Mouse (Mus musculus) liver, embryonic 11.5 days (tissue): ENCODE data around the gene Trim68. TPM values are rescaled to one million over a fixed set of nuclear protein-coding genes. Genes with fewer than 3 reads are reported as not detected.

ENCODE experiments used
- ATAC-seq: fragments of 200-750 bp; cut with Nextera tagmentation; replicated peaks from 2 replicates; pipeline ENCODE4 v1.8.0; 2017; ENCODE audit warnings: moderate number of reproducible peaks, mild to moderate bottlenecking, moderate TSS enrichment, moderate library complexity; ENCODE audit not compliant: low FRiP score
- DNase-seq: peaks from one replicate; pipeline ENCODE4 v3.0.0-alpha.2; 2017; ENCODE audit warnings: low spot score
- H3K27ac ChIP-seq: fragments of 300-500 bp; sonication (generic); 2 replicates; pipeline ENCODE4 v1.5.1; 2014; ENCODE audit warnings: mild to moderate bottlenecking, low read depth, low read length, control low read depth
- H3K27me3 ChIP-seq: fragments of 300-500 bp; sonication (generic); replicated peaks from 2 replicates; pipeline ENCODE4 v1.6.1; 2014; ENCODE audit warnings: low read length, mixed read lengths; ENCODE audit not compliant: control insufficient read depth, insufficient read depth
- H3K36me3 ChIP-seq: fragments of 300-500 bp; sonication (generic); 2 replicates; pipeline ENCODE4 v1.6.1; 2014; ENCODE audit warnings: mild to moderate bottlenecking, low read length, moderate library complexity, mixed read lengths; ENCODE audit not compliant: control insufficient read depth, insufficient read depth
- H3K4me1 ChIP-seq: fragments of 300-500 bp; sonication (generic); replicated peaks from 2 replicates; pipeline ENCODE4 v1.6.1; 2014; ENCODE audit warnings: low read length, mixed read lengths; ENCODE audit not compliant: control insufficient read depth, insufficient read depth
- H3K4me2 ChIP-seq: fragments of 300-500 bp; sonication (generic); 2 replicates; pipeline ENCODE4 v1.6.1; 2014; ENCODE audit warnings: mild to moderate bottlenecking, control low read depth, moderate library complexity
- H3K4me3 ChIP-seq: fragments of 300-500 bp; sonication (generic); 2 replicates; pipeline ENCODE4 v1.5.1; 2014; ENCODE audit warnings: low read depth, low read length, control low read depth
- H3K9ac ChIP-seq: fragments of 300-500 bp; sonication (generic); 2 replicates; pipeline ENCODE4 v1.6.1; 2014; ENCODE audit warnings: low read depth, low read length, control low read depth
- H3K9me3 ChIP-seq: fragments of 300-500 bp; sonication (generic); 2 replicates; pipeline ENCODE4 v1.6.1; 2016; ENCODE audit warnings: low read length, inconsistent platforms, mixed read lengths; ENCODE audit not compliant: control insufficient read depth
- WGBS: fragments of 180-500 bp; shearing (Covaris S2); extraction: QIAGEN DNeasy Blood & Tissue Kit; methylation state at CpG from one replicate; pipeline ENCODE4 v1.1.7; 2014; 5-methylcytosine and 5-hydroxymethylcytosine counted together
- polyA plus RNA-seq: library from polyadenylated mRNA; unstranded; fragments of >200 nt; fragmentation: Nextera tagmentation; extraction: Ambion mirVana; gene quantifications from 2 replicates; pipeline ENCODE4 v1.2.1, GENCODE M21; 2014

Trim68 gene
- 5.1 and 6.8 TPM in 2 replicates for polyA plus RNA-seq

GRCm38 (mm10) chr7:102686944-102687501 is at the start of gene Trim68:
Gene Trim68, minus strand, starts transcription at chr7:102687327.
- Histone ChIP-seq H3K4me3 (peak within 1 kb of the TSS; percentile 63), H3K4me1 (no peaks in the 10 kb centered on the region), H3K4me2 (peak within 1 kb of the TSS; percentile 80), H3K9me3 (no peaks in the 10 kb centered on the region), H3K9ac (peak within 1 kb of the TSS; percentile 71), H3K27ac (no peak within 1 kb of the TSS), H3K27me3 (no peaks in the 10 kb centered on the region), H3K36me3 (no peaks in the 10 kb centered on the region)
- ATAC-seq (peak; percentile 99), DNase-seq (peak; percentile 82)
- WGBS = under 1% methylated on average over 39 of the region's 40 CpGs

DNA sequence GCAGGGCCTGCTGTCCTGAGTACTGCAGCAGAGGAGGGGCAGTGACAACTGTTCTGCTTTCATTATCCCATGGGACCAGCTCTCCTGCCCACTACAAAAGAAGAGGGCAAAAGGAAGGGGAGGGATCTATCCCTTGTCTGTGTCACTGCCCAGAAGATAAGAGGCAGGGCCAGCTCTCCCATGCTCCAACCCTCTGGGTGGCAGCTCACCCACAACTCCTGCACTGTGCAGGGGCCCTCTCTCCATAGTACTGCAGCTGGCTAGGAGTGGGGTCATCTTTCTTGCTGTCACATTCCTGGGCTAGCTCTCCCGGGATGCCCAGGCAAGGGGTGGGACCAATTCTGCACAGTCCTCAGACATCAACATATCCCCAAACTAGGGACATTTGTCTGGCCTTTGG is 46.7 kb upstream of the Trim68 start:
- Histone ChIP-seq H3K4me2 (no peak overlapping the region), H3K27ac (no peak overlapping the region), H3K27me3 (no peaks in the 10 kb centered on the region), H3K4me1 (no peaks in the 10 kb centered on the region), H3K9me3 (no peaks in the 10 kb centered on the region), H3K4me3 (no peak overlapping the region), H3K9ac (no peak overlapping the region), H3K36me3 (no peaks in the 10 kb centered on the region)
- WGBS = 64% methylated on average over 1 of the region's 1 CpGs
- DNase-seq (no peak), ATAC-seq (no peak)

- no peak for DNase-seq
- Histone ChIP-seq H3K9ac (no peak within 1 kb of the TSS), H3K4me2 (no peak within 1 kb of the TSS), H3K4me1 (no peaks in the 10 kb centered on the region), H3K36me3 (no peaks in the 10 kb centered on the region), H3K4me3 (no peak within 1 kb of the TSS), H3K9me3 (no peaks in the 10 kb centered on the region), H3K27ac (no peak within 1 kb of the TSS), H3K27me3 (no peaks in the 10 kb centered on the region)
- ATAC-seq = no peak
These were observed 40.3 kb upstream of the Trim68 start, which contains the start of gene Olfr559 for GRCm38 (mm10) chr7:102727391-102727790. Gene Olfr559, minus strand, starts transcription at chr7:102727491.

DNA sequence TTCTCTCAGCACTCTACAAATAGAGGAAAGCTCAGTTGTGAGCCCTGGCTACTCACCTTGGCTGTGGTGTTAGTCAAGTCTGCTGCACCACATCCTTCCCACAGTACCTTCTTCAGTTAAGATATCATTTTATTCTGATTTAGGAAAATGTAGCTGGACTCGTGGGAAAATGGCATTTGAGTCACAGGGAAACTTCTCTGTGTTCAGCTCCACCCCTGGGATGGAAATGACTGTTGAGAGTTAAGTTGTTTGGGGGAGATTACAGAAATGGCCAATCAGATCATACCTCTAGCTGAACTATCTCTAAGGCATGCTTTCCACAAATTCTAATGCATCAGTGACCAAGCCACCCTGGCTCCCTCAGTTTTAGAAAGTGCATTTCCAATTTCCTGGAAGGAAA is 31.8 kb upstream of the Trim68 start, which contains the start of gene Olfr33:
TSS of gene Olfr33 (minus strand) at position 101 of the 400 bp plus-strand sequence.
- no peak for DNase-seq
- H3K4me2 ChIP-seq = no peak within 1 kb of the TSS
- H3K9me3 ChIP-seq = no peaks in the 10 kb centered on the region
- H3K36me3 ChIP-seq = no peaks in the 10 kb centered on the region
- no peak within 1 kb of the TSS for H3K9ac ChIP-seq
- H3K4me3 ChIP-seq = no peak within 1 kb of the TSS
- no peak within 1 kb of the TSS for H3K27ac ChIP-seq
- ATAC-seq = no peak
- H3K27me3 ChIP-seq = no peaks in the 10 kb centered on the region
- 29% methylated on average over 1 of the region's 1 CpGs for WGBS
- H3K4me1 ChIP-seq = no peaks in the 10 kb centered on the region

DNA sequence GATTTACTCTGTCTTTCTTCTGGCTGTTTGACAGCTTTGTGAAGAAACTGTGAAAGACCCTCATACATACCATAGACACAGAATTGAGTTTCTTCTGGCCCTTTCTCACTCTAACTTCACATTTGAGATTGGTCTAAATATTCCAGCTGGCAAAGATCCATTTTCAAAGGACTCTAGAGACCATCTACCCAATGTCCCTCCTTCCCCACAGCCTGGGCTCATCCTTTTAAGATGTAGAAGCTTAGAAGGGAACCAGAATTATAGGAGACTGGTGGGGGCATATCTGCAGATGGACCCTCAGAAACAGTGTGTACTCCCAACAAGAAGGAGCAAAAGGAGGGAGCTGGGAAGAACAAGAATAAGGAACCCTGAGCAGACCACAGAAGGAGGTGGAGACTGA is 14.8 kb upstream of the Trim68 start, which contains the start of gene Olfr558:
TSS of gene Olfr558 (plus strand) at position 301 of the 400 bp plus-strand sequence.
- H3K4me3 ChIP-seq = no peak within 1 kb of the TSS
- H3K4me1 ChIP-seq = no peaks in the 10 kb centered on the region
- H3K4me2 ChIP-seq = no peak within 1 kb of the TSS
- no peak for ATAC-seq
- no peaks in the 10 kb centered on the region for H3K36me3 ChIP-seq
- no peak within 1 kb of the TSS for H3K27ac ChIP-seq
- DNase-seq = no peak
- no peaks in the 10 kb centered on the region for H3K27me3 ChIP-seq
- H3K9me3 ChIP-seq = no peaks in the 10 kb centered on the region
- no peak within 1 kb of the TSS for H3K9ac ChIP-seq

- Histone ChIP-seq H3K4me3 (no peak overlapping the region), H3K27ac (no peak overlapping the region), H3K27me3 (no peaks in the 10 kb centered on the region), H3K4me1 (no peaks in the 10 kb centered on the region), H3K9me3 (no peaks in the 10 kb centered on the region), H3K9ac (no peak overlapping the region), H3K36me3 (no peaks in the 10 kb centered on the region), H3K4me2 (no peak overlapping the region)
- WGBS = 82% methylated on average over 7 of the region's 7 CpGs
- DNase-seq = no peak
- no peak for ATAC-seq
These were observed 11.3 kb upstream of the Trim68 start for GRCm38 (mm10) chr7:102698461-102698860.

DNA sequence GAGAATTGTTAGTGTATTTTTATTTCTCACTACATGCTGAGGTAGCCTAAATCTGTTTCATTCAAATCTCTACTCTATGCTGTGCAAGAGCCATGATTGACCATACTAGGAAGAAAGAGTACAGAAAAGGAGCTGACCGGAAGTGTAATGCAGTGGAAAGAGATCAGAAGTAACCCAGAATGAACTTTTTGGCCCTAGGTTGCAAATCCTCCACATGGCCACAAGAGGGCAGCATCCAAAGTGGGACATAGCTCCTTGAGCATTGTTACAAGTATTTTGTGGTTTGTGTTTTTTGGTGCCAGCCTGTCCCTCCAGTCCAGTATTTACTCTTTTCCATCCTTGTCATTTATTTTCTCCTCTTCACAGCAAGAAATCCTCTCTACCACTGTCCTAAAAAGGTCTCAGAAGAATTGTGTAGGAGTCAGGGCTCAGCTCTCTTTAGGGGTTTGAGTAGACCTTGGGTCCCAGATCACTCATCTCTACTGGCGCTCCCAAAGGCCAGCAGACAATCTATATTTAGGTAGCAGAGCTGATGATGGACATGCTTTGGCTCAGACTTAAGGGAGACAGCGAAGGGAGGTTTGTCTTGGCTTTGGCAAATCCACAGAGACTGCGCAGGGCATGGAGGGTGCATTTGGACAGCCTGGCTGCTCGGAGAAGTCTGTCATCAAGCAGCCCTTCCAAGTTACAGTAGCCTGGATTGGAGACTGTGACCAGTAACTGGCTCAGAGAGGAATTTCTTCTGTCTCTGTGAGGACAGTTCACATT is 8.4 kb upstream of the Trim68 start, which contains the start of gene Olfr557:
TSS of gene Olfr557 (plus strand) at position 553 of the 768 bp plus-strand sequence.
- no peaks in the 10 kb centered on the region for H3K9me3 ChIP-seq
- ATAC-seq (0 out of 2 replicates have a peak, but pooled peaks have one; percentile 7), DNase-seq (no peak)
- H3K9ac ChIP-seq = no peak within 1 kb of the TSS
- no peaks in the 10 kb centered on the region for H3K27me3 ChIP-seq
- no peaks in the 10 kb centered on the region for H3K4me1 ChIP-seq
- no peak within 1 kb of the TSS for H3K27ac ChIP-seq
- H3K4me2 ChIP-seq = no peak within 1 kb of the TSS
- WGBS = 71% methylated on average over 5 of the region's 5 CpGs
- H3K4me3 ChIP-seq = no peak within 1 kb of the TSS
- H3K36me3 ChIP-seq = no peaks in the 10 kb centered on the region

- DNase-seq (no peak), ATAC-seq (no peak)
- WGBS = 79% methylated on average over 1 of the region's 1 CpGs
- Histone ChIP-seq H3K4me1 (no peaks in the 10 kb centered on the region), H3K9me3 (no peaks in the 10 kb centered on the region), H3K4me3 (no peak overlapping the region), H3K27me3 (no peaks in the 10 kb centered on the region), H3K36me3 (no peaks in the 10 kb centered on the region), H3K4me2 (no peak overlapping the region), H3K27ac (no peak overlapping the region), H3K9ac (no peak overlapping the region)
These were observed 5.2 kb downstream of the Trim68 start for GRCm38 (mm10) chr7:102681916-102682315.

DNA sequence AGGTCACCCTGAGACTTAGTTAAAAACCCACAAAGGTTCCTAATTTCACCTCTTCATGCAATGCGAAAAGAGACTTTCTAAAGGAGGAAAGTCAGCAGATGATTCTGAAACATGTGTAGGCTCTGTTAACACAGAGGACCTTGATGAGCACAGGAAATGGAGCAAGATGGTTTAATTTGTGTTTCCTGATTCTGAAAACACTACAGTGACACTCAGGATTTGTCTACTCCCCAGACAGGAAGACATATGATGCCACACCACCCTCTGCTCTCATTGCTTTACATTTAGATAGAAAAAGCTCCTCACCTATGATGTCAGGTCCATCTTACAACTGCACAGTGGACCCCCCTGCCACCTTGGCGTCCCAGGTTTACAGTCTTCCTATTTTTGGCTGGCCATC is 10.9 kb downstream of the Trim68 start:
- WGBS = 83% methylated on average over 2 of the region's 2 CpGs
- Histone ChIP-seq H3K4me1 (no peaks in the 10 kb centered on the region), H3K4me3 (no peak overlapping the region), H3K27me3 (no peaks in the 10 kb centered on the region), H3K9me3 (no peaks in the 10 kb centered on the region), H3K4me2 (no peak overlapping the region), H3K36me3 (no peaks in the 10 kb centered on the region), H3K9ac (no peak overlapping the region), H3K27ac (no peak overlapping the region)
- ATAC-seq (no peak), DNase-seq (no peak)
